Mouse (Mus musculus): Measurements from ENCODE around the gene 2510009E07Rik. TPM values are rescaled to one million over a fixed set of nuclear protein-coding genes. Genes with fewer than 3 reads are reported as not detected.

The 2510009E07Rik gene
- total and polyA plus RNA-seq, 3 experiments, result not detected

GRCm38 (mm10) chr16:21664633-21665363 is 29.7 kb downstream of the 2510009E07Rik start:
- no peak overlapping the region for H3K4me3 ChIP-seq (replicated peaks in 1 of 3; ENCODE audit: low read depth in 2 of 3, low read length in 2 of 3, poor library complexity in 1 of 3)
- H3K36me3 ChIP-seq (replicated peaks in 1 of 2; ENCODE audit: control insufficient read depth in 1 of 2, insufficient read depth in 1 of 2, low read length in 1 of 2), result no peaks in the 10 kb centered on the region
- TF ChIP-seq TBP (conservative IDR thresholded peaks at IDR 0.05; ENCODE audit: low read depth, low read length) (no peak), ZMIZ1 (IDR thresholded peaks at IDR 0.05; ENCODE audit: low read depth, low read length) (no peak), ETS1 (conservative IDR thresholded peaks at IDR 0.05; ENCODE audit: low read depth, low read length) (no peak), MAZ (IDR thresholded peaks at IDR 0.05; ENCODE audit: low read depth, low read length) (no peak), NELFE (IDR thresholded peaks at IDR 0.05; ENCODE audit: low read depth, low read length) (no peak)
- H3K4me2 ChIP-seq (ENCODE audit: insufficient read depth, low read depth, poor library complexity, severe bottlenecking), result no peak overlapping the region
- no peak for DNase-seq (ENCODE audit: extremely low read depth)
- no peaks in the 10 kb centered on the region for H3K79me2 ChIP-seq (replicated peaks; ENCODE audit: control insufficient read depth, extremely low read depth, insufficient read depth, poor library complexity, severe bottlenecking)
- dilution Hi-C loops (cut with MboI; ENCODE audit: extremely low pct_ligation_motif_present, extremely low pct_unique_long_range_greater_than_20kb, low sequenced_read_pairs) (no loop called here), in situ Hi-C loops (cut with MboI; ENCODE audit: low pct_ligation_motif_present, low pct_unique_long_range_greater_than_20kb, low sequenced_read_pairs) (no loop called here)
- no peak overlapping the region for H3K9ac ChIP-seq (ENCODE audit: insufficient read depth, low read depth)
- no peak overlapping the region for H3K27ac ChIP-seq (ENCODE audit: insufficient read depth, low read depth)
- H3K27me3 ChIP-seq (replicated peaks), result no peaks in the 10 kb centered on the region
- peaks cover 9% of the 10 kb centered on the region for H3K9me3 ChIP-seq (replicated peaks; ENCODE audit: low read length)
- H3K4me1 ChIP-seq (ENCODE audit: control insufficient read depth in 1 of 2, insufficient read depth in 2 of 2), result peaks cover 7 to 24% of the 10 kb centered on the region in 2 experiments

DNA sequence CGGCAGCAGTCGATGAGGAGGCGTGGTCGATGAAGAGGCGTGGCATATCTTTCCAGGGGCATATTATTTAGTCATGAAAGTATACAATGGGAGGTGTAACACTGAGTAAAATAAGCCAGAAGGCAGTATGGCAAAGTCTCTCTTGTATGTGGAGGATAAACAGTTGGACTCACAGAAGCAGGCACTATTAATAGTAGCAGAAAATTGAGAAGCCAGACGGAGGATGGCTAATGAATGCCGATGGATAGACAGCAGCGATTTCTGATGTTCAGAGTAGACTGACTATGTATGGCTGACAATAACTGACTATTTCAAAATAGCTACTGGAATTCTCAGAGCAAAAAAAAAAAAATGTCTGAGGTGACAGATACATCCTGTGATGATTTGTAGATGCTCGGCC is 38.5 kb downstream of the 2510009E07Rik start:
- no peak overlapping the region for H3K9ac ChIP-seq (ENCODE audit: insufficient read depth, low read depth)
- H3K4me2 ChIP-seq (ENCODE audit: insufficient read depth, low read depth, poor library complexity, severe bottlenecking), result no peak overlapping the region
- no peak overlapping the region for H3K27ac ChIP-seq (ENCODE audit: insufficient read depth, low read depth)
- H3K27me3 ChIP-seq (replicated peaks), result no peaks in the 10 kb centered on the region
- no peak overlapping the region for H3K4me3 ChIP-seq (replicated peaks in 1 of 3; ENCODE audit: low read depth in 2 of 3, low read length in 2 of 3, poor library complexity in 1 of 3)
- no peaks in the 10 kb centered on the region for H3K36me3 ChIP-seq (replicated peaks in 1 of 2; ENCODE audit: control insufficient read depth in 1 of 2, insufficient read depth in 1 of 2, low read length in 1 of 2)
- H3K79me2 ChIP-seq (replicated peaks; ENCODE audit: control insufficient read depth, extremely low read depth, insufficient read depth, poor library complexity, severe bottlenecking), result no peaks in the 10 kb centered on the region
- peaks cover 2% of the 10 kb centered on the region for H3K9me3 ChIP-seq (replicated peaks; ENCODE audit: low read length)
- TF ChIP-seq HCFC1 (IDR thresholded peaks at IDR 0.05; ENCODE audit: low read depth, low read length), result no peak
- no peak for TF ChIP-seq ELF1 (IDR thresholded peaks at IDR 0.05; ENCODE audit: low read depth, low read length)
- no peak for TF ChIP-seq CHD2 (IDR thresholded peaks at IDR 0.05; ENCODE audit: low read length)
- TF ChIP-seq MAFK (IDR thresholded peaks at IDR 0.05; ENCODE audit: insufficient replicate concordance, low read length), result no peak
- no peak for TF ChIP-seq NRF1 (IDR thresholded peaks at IDR 0.05; ENCODE audit: low read depth, low read length)
- TF ChIP-seq RCOR1 (conservative IDR thresholded peaks at IDR 0.05; ENCODE audit: low read depth, low read length), result no peak
- no peak for TF ChIP-seq POLR2AphosphoS2 (IDR thresholded peaks at IDR 0.05; ENCODE audit: low read depth, low read length)
- TF ChIP-seq GABPA (IDR thresholded peaks at IDR 0.05; ENCODE audit: insufficient replicate concordance, low read depth, low read length), result no peak
- no peak for TF ChIP-seq EP300 (IDR thresholded peaks at IDR 0.05; ENCODE audit: low read length)
- TF ChIP-seq SMC3 (IDR thresholded peaks at IDR 0.05; ENCODE audit: low read depth, low read length), result no peak
- no peak for TF ChIP-seq MEF2A (IDR thresholded peaks at IDR 0.05; ENCODE audit: borderline replicate concordance, low read depth, low read length)
- TF ChIP-seq ZC3H11A (IDR thresholded peaks at IDR 0.05; ENCODE audit: low read depth, low read length), result no peak
- TF ChIP-seq MAZ (IDR thresholded peaks at IDR 0.05; ENCODE audit: low read depth, low read length), result no peak
- no peak for TF ChIP-seq BHLHE40 (IDR thresholded peaks at IDR 0.05; ENCODE audit: low read depth, low read length)
- TF ChIP-seq MYC (IDR thresholded peaks at IDR 0.05; ENCODE audit: low read depth, low read length), result no peak
- H3K4me1 ChIP-seq (ENCODE audit: control insufficient read depth in 1 of 2, insufficient read depth in 2 of 2), result peaks cover 4 to 18% of the 10 kb centered on the region in 2 experiments
- in situ Hi-C loops (cut with MboI; ENCODE audit: low pct_ligation_motif_present, low pct_unique_long_range_greater_than_20kb, low sequenced_read_pairs) (no loop called here), dilution Hi-C loops (cut with MboI; ENCODE audit: extremely low pct_ligation_motif_present, extremely low pct_unique_long_range_greater_than_20kb, low sequenced_read_pairs) (no loop called here)
- DNase-seq (ENCODE audit: extremely low read depth), result no peak
